Mouse (Mus musculus) lung, postnatal 4 days (tissue): ENCODE results near the gene Mettl2.
A peak's percentile ranks its signal among the peaks of the same experiment; 100 is the strongest.
"Not testable (repeated sequence)": the region's sequence is repeated elsewhere in the genome, so short reads cannot be mapped to it uniquely, and the experiment has no call there.

ENCODE experiments used
- DNase-seq, 2 experiments: peaks; one replicate each; pipeline ENCODE4 v3.0.0; 2021

The Mettl2 gene

GRCm38 (mm10) chr11:105125735-105126519, at the start of gene Mettl2:
Gene Mettl2 (plus strand): TSS chr11:105126425.
- DNase-seq, result peak; percentile 85 to 89

DNA sequence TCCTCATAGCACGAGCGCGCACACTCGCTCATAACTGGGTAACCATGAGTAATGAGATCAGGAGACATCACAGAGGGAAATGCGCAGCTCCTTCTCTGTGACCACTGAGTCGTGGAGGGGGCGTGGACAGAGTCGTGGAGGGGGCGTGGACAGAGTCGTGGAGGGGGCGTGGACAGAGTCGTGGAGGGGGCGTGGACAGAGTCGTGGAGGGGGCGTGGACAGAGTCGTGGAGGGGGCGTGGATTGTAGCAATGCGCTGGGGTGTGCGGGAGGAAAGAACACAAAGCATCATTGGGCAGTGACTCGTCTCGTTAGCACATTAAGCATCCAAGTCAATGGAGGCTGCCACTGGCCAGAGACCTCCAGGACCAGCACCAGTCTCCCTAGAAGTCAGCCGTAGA, 13.8 kb upstream of the Mettl2 start:
- DNase-seq, result not testable (repeated sequence)

- no peak for DNase-seq
These were observed 8.4 kb upstream of the Mettl2 start for GRCm38 (mm10) chr11:105117814-105118213.

DNA sequence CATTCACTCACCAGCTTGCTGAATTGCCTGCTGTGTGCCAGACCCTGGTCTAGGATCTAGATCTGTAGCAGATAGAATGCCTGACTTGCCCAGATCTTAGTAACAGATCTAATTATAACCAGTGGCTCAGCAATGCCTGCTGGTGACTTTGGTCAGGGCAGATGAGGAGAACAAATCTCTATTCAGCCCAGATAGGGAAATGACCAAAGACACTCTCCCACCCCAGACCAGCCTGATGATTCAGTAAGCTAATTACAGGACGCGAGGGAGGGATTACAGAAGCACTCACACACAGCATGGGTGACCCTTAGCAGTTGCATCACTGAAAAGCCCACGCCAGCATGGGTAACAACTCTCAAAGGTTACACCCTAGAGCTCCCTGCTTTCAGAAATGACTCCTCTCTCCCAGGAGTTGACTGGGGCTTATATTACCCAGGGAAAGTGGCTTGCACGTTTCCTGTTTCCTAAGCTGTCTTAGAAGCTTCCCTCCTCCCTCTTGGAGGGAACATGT, 5.6 kb upstream of the Mettl2 start:
- DNase-seq, result no peak

- DNase-seq, result not testable (repeated sequence)
These were observed 4.4 kb upstream of the Mettl2 start for GRCm38 (mm10) chr11:105121792-105122191.

GRCm38 (mm10) chr11:105123986-105124385, 2.2 kb upstream of the Mettl2 start:
- peak; percentile 25 to 57 for DNase-seq

- no peak for DNase-seq
These were observed 350 bp downstream of the Mettl2 start for GRCm38 (mm10) chr11:105126520-105127029.

GRCm38 (mm10) chr11:105135692-105136091, 9.5 kb downstream of the Mettl2 start:
- no peak for DNase-seq

DNA sequence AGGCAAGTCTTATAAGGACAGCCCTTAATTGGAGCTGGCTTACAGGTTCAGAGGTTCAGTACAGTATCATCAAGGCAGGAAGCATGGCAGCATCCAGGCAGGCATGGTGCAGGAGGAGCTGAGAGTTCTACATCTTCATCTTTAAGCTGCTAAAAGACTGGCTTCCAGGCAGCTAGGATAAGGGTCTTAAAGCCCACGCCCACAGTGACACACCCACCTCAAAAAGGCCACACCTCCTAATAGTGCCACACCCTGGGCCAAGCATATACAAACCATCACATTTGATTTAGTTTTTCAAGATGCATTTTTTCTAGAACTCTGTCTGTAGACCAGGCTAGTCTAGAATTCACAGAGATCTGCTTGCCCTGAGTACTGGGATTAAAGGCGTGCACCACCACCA, 11.0 kb downstream of the Mettl2 start:
- DNase-seq, result not testable (repeated sequence)

- DNase-seq, result not testable (repeated sequence)
These were observed 14.3 kb downstream of the Mettl2 start for GRCm38 (mm10) chr11:105140512-105140911.

DNA sequence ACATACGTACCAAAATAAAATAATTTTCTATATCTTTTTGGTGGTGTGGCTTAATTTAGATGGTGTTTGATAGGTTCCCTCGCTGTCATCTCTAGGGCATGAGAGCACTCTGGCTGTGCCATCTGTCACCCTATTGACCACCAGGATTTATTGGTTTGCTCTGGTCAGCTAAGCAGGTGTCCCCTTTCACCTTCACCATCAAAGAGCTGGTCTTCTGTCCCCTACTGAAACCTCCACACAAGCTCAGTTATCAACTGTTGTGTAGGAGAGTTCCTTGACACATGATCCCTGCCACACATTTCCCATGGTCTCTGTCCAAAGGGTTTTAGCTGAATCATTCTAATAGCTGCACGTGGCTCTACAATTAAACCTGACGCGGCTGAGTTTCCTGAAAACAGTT, 14.9 kb downstream of the Mettl2 start:
- DNase-seq, result no peak

- DNase-seq, result no peak
These were observed 17.3 kb downstream of the Mettl2 start for GRCm38 (mm10) chr11:105143564-105143963.

GRCm38 (mm10) chr11:105144084-105144483, 17.9 kb downstream of the Mettl2 start:
- no peak for DNase-seq

- DNase-seq, result peak in 1 of 2 experiments; percentile 39
These were observed 18.4 kb downstream of the Mettl2 start for GRCm38 (mm10) chr11:105144508-105145210.

DNA sequence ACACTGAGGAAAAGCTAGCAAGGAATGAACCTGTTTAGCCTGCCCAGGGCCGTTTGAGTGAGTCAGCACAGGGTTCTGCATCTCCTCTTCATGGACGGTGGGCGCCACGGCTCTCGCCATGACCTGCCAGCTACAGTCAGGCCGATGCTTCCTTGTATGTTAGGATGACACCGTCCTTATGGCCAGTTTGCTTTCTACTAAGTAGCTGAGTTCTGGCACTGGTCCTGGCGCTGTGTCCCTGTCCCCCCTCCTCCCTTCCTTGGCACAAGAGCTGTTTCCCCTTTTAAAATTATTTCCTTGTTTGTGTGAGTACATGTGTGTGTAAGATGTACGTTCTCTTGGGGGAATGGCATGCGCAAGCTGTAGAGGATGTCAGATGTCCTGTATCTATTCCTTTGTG, 19.0 kb downstream of the Mettl2 start:
- no peak for DNase-seq

- DNase-seq, result no peak
These were observed 20.4 kb downstream of the Mettl2 start, which contains the start of gene Gm10842 for GRCm38 (mm10) chr11:105146593-105146992. Gene Gm10842 (plus strand): TSS chr11:105146893.

DNA sequence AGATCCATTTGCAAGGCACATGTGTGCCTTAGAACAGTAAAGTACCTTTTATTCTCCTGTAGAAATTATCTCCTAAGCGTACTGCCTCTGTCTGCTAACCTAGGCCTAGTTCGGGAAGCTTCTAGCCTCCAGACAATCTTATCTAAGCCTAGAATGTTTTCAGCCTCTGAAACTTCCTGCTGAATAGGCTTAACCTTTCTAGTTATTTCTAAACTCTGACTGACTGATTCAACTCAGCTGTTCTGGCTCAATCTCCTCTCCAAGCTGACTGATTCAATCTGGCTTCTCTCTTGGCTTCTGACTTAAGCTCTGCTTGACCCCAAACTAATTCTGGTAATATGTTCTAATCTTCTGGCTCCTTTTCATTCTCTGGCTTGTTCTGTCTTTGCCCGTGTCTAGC, 23.1 kb downstream of the Mettl2 start:
- no peak for DNase-seq

DNA sequence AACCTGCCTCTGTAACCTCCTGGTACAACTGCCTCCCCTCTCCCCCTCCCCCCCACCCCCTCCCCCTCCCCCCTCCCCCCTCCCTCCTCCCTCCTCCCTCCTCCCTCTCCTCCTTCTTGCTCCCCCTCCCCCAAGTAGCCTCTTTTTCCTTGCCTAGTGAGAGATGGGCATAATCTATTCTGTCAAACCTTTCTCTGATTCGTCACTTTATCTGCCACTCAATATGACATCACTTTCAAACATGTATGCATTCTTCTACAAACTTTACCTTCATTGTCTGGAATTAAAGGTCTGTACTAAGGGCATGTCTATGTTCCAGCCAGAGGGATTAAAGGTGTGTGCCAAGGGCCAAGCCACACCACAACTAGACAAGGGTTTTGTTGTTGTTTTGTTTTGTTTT, 23.5 kb downstream of the Mettl2 start:
- DNase-seq, result no peak

DNA sequence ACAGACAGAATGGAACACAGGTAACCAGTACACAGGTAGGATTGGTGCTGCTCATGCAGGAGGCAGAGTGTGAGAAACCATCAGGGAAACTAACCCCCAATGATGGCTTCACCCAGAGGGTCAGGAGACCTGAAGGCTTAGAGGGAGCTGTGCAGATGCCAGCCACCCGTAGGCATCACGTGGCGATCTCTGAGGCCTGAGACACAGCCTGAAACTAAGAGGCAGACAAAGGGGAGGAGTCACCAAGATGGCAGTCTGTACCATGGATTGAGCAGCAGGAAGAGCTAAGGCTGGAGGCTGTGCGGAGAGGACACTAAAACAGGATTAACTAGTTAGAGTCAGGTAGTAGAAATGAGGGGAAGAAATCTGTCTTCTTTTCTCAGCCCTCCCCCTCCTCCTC, 24.5 kb downstream of the Mettl2 start:
- no peak for DNase-seq

DNA sequence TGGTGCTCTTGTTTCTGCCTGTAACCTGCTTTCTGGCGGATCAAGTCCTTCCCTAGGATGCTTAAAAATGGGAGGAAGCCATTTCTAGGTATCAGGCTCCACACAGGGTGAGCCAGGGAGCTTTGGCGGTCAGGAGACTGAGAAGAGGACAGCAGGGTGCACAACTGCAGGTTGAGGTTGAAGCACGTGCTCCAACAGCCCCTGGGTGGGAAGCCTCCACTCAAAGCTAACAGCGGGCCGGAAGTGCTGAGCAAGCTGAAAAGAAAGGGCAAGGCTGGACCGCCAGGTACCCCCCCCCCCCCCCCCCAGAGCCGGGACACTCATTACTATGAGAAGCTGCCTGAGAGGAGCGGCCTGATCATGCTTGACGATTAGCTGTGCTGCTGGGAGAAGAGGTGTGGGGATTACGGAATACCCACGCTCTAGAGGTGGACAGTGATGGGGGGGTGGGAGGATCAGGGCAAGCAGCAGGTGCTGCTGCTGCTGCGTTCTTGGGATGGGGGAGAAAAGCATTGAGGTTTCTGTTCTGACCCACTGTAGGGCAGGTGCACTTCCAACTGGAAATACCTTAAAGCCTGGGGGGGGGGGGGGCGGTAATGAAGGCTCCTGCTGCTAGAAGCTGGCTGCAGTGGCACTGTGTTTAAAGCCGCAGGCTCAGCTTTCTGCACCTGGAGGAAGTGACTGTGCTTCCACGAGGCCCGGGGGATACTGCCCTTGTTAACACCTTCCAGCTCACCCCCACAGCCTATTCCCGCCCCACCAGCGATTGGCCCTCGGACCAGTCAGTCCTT, 25.2 kb downstream of the Mettl2 start:
- no peak for DNase-seq

- DNase-seq, result no peak
These were observed 25.7 kb downstream of the Mettl2 start for GRCm38 (mm10) chr11:105152017-105152300.

- DNase-seq, result no peak
These were observed 26.2 kb downstream of the Mettl2 start for GRCm38 (mm10) chr11:105152357-105152899.
